Mouse (Mus musculus) right cerebral cortex, adult 2 months (tissue): ENCODE data around the gene Gpr3.

Experiments
- DNase-seq, 2 experiments: peaks; one replicate each; pipeline ENCODE4 v3.0.0; 2021 to 2022; ENCODE audit warnings: low spot score in 2 of 2

The Gpr3 gene

GRCm38 (mm10) chr4:133211751-133212561 lies at the start of gene Gpr3, which contains the start of gene Cd164l2:
Gpr3 (minus strand) TSS chr4:133212536.
Cd164l2 (plus strand) TSS chr4:133212131.
- DNase-seq: peak in 1 of 2 experiments; percentile 51

GRCm38 (mm10) chr4:133261641-133262374 lies 49.5 kb upstream of the Gpr3 start:
- DNase-seq: no peak

- no peak for DNase-seq
These were observed 45.6 kb upstream of the Gpr3 start for GRCm38 (mm10) chr4:133257798-133258408.

GRCm38 (mm10) chr4:133257230-133257629 lies 44.9 kb upstream of the Gpr3 start:
- no peak for DNase-seq

GRCm38 (mm10) chr4:133256820-133257219 lies 44.5 kb upstream of the Gpr3 start:
- no peak for DNase-seq

GRCm38 (mm10) chr4:133255392-133255791 lies 43.1 kb upstream of the Gpr3 start:
- DNase-seq: no peak

- no peak for DNase-seq
These were observed 41.1 kb upstream of the Gpr3 start for GRCm38 (mm10) chr4:133253412-133253811.

- DNase-seq: no peak
These were observed 39.8 kb upstream of the Gpr3 start for GRCm38 (mm10) chr4:133252089-133252488.

GRCm38 (mm10) chr4:133251214-133251613 lies 38.9 kb upstream of the Gpr3 start:
- peak in 1 of 2 experiments; percentile 38 for DNase-seq

GRCm38 (mm10) chr4:133250609-133251008 lies 38.3 kb upstream of the Gpr3 start:
- peak; percentile 83 to 88 for DNase-seq

GRCm38 (mm10) chr4:133247806-133248449 lies 35.6 kb upstream of the Gpr3 start:
- DNase-seq: no peak

- no peak for DNase-seq
These were observed 34.7 kb upstream of the Gpr3 start for GRCm38 (mm10) chr4:133247072-133247471.

GRCm38 (mm10) chr4:133244289-133244688 lies 32.0 kb upstream of the Gpr3 start:
- DNase-seq: no peak

- no peak for DNase-seq
These were observed 31.2 kb upstream of the Gpr3 start for GRCm38 (mm10) chr4:133243538-133243937.

- DNase-seq: no peak
These were observed 30.4 kb upstream of the Gpr3 start for GRCm38 (mm10) chr4:133242710-133243109.

- no peak for DNase-seq
These were observed 29.6 kb upstream of the Gpr3 start for GRCm38 (mm10) chr4:133241910-133242309.

GRCm38 (mm10) chr4:133240934-133241908 lies 28.9 kb upstream of the Gpr3 start:
- peak; percentile 83 to 88 for DNase-seq

- DNase-seq: no peak
These were observed 28.2 kb upstream of the Gpr3 start, which contains the start of gene Map3k6 for GRCm38 (mm10) chr4:133240490-133240921. Map3k6 (plus strand) TSS chr4:133240818.

- no peak for DNase-seq
These were observed 25.6 kb upstream of the Gpr3 start for GRCm38 (mm10) chr4:133237911-133238310.

- no peak for DNase-seq
These were observed 23.1 kb upstream of the Gpr3 start for GRCm38 (mm10) chr4:133235415-133235814.

GRCm38 (mm10) chr4:133234771-133235170 lies 22.4 kb upstream of the Gpr3 start:
- no peak for DNase-seq
